Mouse (Mus musculus): ENCODE measurements around the gene Shoc2.

- TF ChIP-seq CTCF (IDR thresholded peaks at IDR 0.05; ENCODE audit: insufficient read depth, low read depth, low read length) (no peak), POLR2A (IDR thresholded peaks at IDR 0.05; ENCODE audit: insufficient read depth, low read depth, low read length) (no peak)
These were observed 49.5 kb upstream of the Shoc2 start for GRCm38 (mm10) chr19:53894538-53895121.
